Mouse (Mus musculus): ENCODE results near the gene Gmcl1.

Gmcl1 gene

DNA sequence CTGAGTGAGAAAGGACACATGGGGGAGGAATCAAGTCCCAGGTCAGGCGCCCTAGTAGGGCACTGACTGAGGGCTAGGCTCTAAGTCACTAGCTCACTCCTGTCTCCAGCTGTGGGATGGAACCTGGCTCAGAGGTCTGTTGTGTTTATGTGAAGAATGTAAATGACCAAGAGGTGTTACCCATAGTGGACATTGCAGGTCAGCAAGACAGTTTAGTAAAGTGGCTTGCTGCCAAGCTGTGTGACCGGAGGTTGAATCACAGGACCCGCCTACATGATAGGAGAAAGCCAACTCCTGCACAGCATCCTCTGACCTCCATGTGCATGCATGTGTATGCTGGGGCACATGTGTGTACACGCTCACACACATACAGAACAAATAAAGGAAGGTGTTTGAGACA lies 87.6 kb downstream of the Gmcl1 start:
- ChIA-PET CTCF (interaction anchor here in 2 of 4 experiments (0.5 to 1.1 kb wide), 2 partner anchors 47 to 1251 kb away, joined by 3 read pairs; no protein-coding TSS in a partner anchor), POLR2A (interaction anchor here in 2 of 4 experiments (0.8 to 2.0 kb wide), 5 partner anchors 10 to 206 kb away, joined by 3 to 6 read pairs (median 3); no protein-coding TSS in a partner anchor)

DNA sequence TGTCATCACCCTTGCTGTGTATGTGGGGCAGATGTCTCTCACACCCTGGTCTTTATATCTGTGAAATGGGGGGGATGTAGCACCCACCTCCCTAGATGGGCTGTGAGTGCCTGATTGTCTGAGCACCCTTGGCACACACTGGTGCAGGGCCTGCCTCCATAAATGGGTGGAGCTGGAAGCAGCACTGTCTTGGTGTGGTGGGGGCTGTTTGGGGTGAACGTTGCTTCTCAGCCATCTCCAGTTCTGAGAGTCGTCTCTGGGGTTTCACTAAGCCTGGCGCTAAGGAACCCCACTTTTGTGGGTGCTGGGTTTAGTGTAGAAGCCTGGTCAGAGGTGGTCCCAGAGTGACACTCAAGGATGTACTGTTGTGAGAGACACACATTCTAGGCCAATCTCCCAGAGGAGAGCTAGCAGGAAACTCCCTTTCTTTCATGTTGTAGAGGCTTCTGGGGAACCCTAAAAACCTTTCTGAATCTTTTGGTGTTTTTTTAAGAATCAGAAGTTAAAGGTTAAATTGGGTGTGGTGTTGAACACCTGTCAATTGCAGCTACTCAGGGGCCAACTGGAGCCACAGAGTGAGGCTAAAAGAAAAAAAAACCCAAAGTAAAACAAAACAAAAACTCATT lies 88.3 kb downstream of the Gmcl1 start:
- POLR2A ChIA-PET: interaction anchor here in 2 of 4 experiments (0.7 to 2.0 kb wide), 7 partner anchors 11 to 66 kb away, joined by 3 to 6 read pairs (median 3); no protein-coding TSS in a partner anchor

More for the DNA sequence above, 88.3 kb downstream of the Gmcl1 start:
- CTCF ChIA-PET: interaction anchor here in 1 of 4 experiments (1.1 kb wide), 1 partner anchor 46 kb away, joined by 3 read pairs; no protein-coding TSS in a partner anchor

Data from embryonic stem cell, embryonic (primary cell).